Mouse (Mus musculus): ENCODE data around the gene Sema4d. TPM values are rescaled to one million over a fixed set of nuclear protein-coding genes. Genes with fewer than 3 reads are reported as not detected.

The Sema4d gene
- polyA plus RNA-seq, 1 experiment from 2014 or later = 5.9 TPM

- no peaks in the 10 kb centered on the region for H3K9me3 ChIP-seq
- H3K4me1 ChIP-seq (replicated peaks) = peaks cover 30% of the 10 kb centered on the region
- H3K27me3 ChIP-seq (ENCODE audit: insufficient read depth, poor library complexity, severe bottlenecking) = no peaks in the 10 kb centered on the region
- WGBS = 58% methylated on average over 6 of the region's 6 CpGs
- H3K36me3 ChIP-seq = no peaks in the 10 kb centered on the region
- H3K4me3 ChIP-seq = no peak overlapping the region
- DNase-seq (ENCODE audit: low spot score) = no peak
- H3K27ac ChIP-seq = peak overlapping the region; percentile 54
These were observed 55.5 kb downstream of the Sema4d start for GRCm38 (mm10) chr13:51737949-51738513.

- no peaks in the 10 kb centered on the region for H3K9me3 ChIP-seq
- DNase-seq (ENCODE audit: low spot score) = no peak
- WGBS = 76% methylated on average over 20 of the region's 20 CpGs
- no peaks in the 10 kb centered on the region for H3K27me3 ChIP-seq (ENCODE audit: insufficient read depth, poor library complexity, severe bottlenecking)
- peaks cover 33% of the 10 kb centered on the region for H3K4me1 ChIP-seq (replicated peaks)
- no peaks in the 10 kb centered on the region for H3K36me3 ChIP-seq
- peak overlapping the region; percentile 54 for H3K27ac ChIP-seq
- no peak overlapping the region for H3K4me3 ChIP-seq
These were observed 56.3 kb downstream of the Sema4d start for GRCm38 (mm10) chr13:51737033-51737948.

GRCm38 (mm10) chr13:51736007-51736911 lies 57.3 kb downstream of the Sema4d start:
- H3K27ac ChIP-seq = peak overlapping the region; percentile 23; the same call in 1 of the 2 replicates
- DNase-seq (ENCODE audit: low spot score) = no peak
- H3K9me3 ChIP-seq = no peaks in the 10 kb centered on the region
- H3K36me3 ChIP-seq = no peaks in the 10 kb centered on the region
- no peak overlapping the region for H3K4me3 ChIP-seq
- peaks cover 43% of the 10 kb centered on the region for H3K4me1 ChIP-seq (replicated peaks)
- 87% methylated on average over 13 of the region's 13 CpGs for WGBS
- H3K27me3 ChIP-seq (ENCODE audit: insufficient read depth, poor library complexity, severe bottlenecking) = no peaks in the 10 kb centered on the region; the same call in 1 of the 2 replicates

- Histone ChIP-seq H3K27ac (no peak overlapping the region), H3K9me3 (no peaks in the 10 kb centered on the region), H3K4me1 (replicated peaks) (peaks cover 58% of the 10 kb centered on the region), H3K4me3 (no peak overlapping the region), H3K27me3 (ENCODE audit: insufficient read depth, poor library complexity, severe bottlenecking) (no peaks in the 10 kb centered on the region; the same call in 1 of the 2 replicates), H3K36me3 (no peaks in the 10 kb centered on the region)
- WGBS = 85% methylated on average over 4 of the region's 4 CpGs
- DNase-seq (ENCODE audit: low spot score) = no peak
These were observed 59.0 kb downstream of the Sema4d start for GRCm38 (mm10) chr13:51734556-51734955.

- Histone ChIP-seq H3K4me1 (replicated peaks) (peaks cover 61% of the 10 kb centered on the region), H3K27ac (peak overlapping the region; percentile 73), H3K36me3 (no peaks in the 10 kb centered on the region), H3K27me3 (ENCODE audit: insufficient read depth, poor library complexity, severe bottlenecking) (no peaks in the 10 kb centered on the region; the same call in 1 of the 2 replicates), H3K4me3 (no peak overlapping the region), H3K9me3 (no peaks in the 10 kb centered on the region)
- 62% methylated on average over 14 of the region's 14 CpGs for WGBS
- no peak for DNase-seq (ENCODE audit: low spot score)
These were observed 61.4 kb downstream of the Sema4d start for GRCm38 (mm10) chr13:51732097-51732664.

GRCm38 (mm10) chr13:51731474-51731873 lies 62.1 kb downstream of the Sema4d start:
- peaks cover 59% of the 10 kb centered on the region for H3K4me1 ChIP-seq (replicated peaks)
- peak overlapping the region; percentile 73 for H3K27ac ChIP-seq
- no peak overlapping the region for H3K4me3 ChIP-seq
- H3K27me3 ChIP-seq (ENCODE audit: insufficient read depth, poor library complexity, severe bottlenecking) = no peaks in the 10 kb centered on the region; the same call in 1 of the 2 replicates
- H3K9me3 ChIP-seq = no peaks in the 10 kb centered on the region
- WGBS = 88% methylated on average over 7 of the region's 7 CpGs
- no peaks in the 10 kb centered on the region for H3K36me3 ChIP-seq
- no peak for DNase-seq (ENCODE audit: low spot score)

GRCm38 (mm10) chr13:51729887-51730361 lies 63.6 kb downstream of the Sema4d start:
- no peak overlapping the region for H3K4me3 ChIP-seq
- H3K4me1 ChIP-seq (replicated peaks) = peaks cover 64% of the 10 kb centered on the region
- no peaks in the 10 kb centered on the region; the same call in 1 of the 2 replicates for H3K27me3 ChIP-seq (ENCODE audit: insufficient read depth, poor library complexity, severe bottlenecking)
- no peaks in the 10 kb centered on the region for H3K9me3 ChIP-seq
- H3K36me3 ChIP-seq = no peaks in the 10 kb centered on the region
- 7% methylated on average over 4 of the region's 4 CpGs for WGBS
- peak; percentile 67 for DNase-seq (ENCODE audit: low spot score)
- H3K27ac ChIP-seq = peak overlapping the region; percentile 78

GRCm38 (mm10) chr13:51727364-51727763 lies 66.2 kb downstream of the Sema4d start:
- peak; percentile 29 for DNase-seq (ENCODE audit: low spot score)
- H3K9me3 ChIP-seq = no peaks in the 10 kb centered on the region
- H3K27me3 ChIP-seq (ENCODE audit: insufficient read depth, poor library complexity, severe bottlenecking) = no peaks in the 10 kb centered on the region; the same call in 1 of the 2 replicates
- H3K4me3 ChIP-seq = no peak overlapping the region
- 67% methylated on average over 7 of the region's 7 CpGs for WGBS
- H3K36me3 ChIP-seq = no peaks in the 10 kb centered on the region
- H3K4me1 ChIP-seq (replicated peaks) = peaks cover 63% of the 10 kb centered on the region
- 0 out of 2 replicates have a peak overlapping the region, but pooled peaks have one; percentile 50 for H3K27ac ChIP-seq

- Histone ChIP-seq H3K27ac (no peak overlapping the region), H3K36me3 (no peaks in the 10 kb centered on the region), H3K27me3 (ENCODE audit: insufficient read depth, poor library complexity, severe bottlenecking) (no peaks in the 10 kb centered on the region), H3K4me1 (replicated peaks) (peaks cover 50% of the 10 kb centered on the region), H3K4me3 (no peak overlapping the region), H3K9me3 (no peaks in the 10 kb centered on the region)
- no peak for DNase-seq (ENCODE audit: low spot score)
- WGBS = 66% methylated on average over 8 of the region's 8 CpGs
These were observed 67.5 kb downstream of the Sema4d start for GRCm38 (mm10) chr13:51725926-51726574.

- 89% methylated on average over 7 of the region's 7 CpGs for WGBS
- DNase-seq (ENCODE audit: low spot score) = no peak
- Histone ChIP-seq H3K36me3 (no peaks in the 10 kb centered on the region), H3K4me1 (replicated peaks) (peaks cover 47% of the 10 kb centered on the region), H3K27me3 (ENCODE audit: insufficient read depth, poor library complexity, severe bottlenecking) (no peaks in the 10 kb centered on the region), H3K9me3 (no peaks in the 10 kb centered on the region), H3K27ac (no peak overlapping the region), H3K4me3 (no peak overlapping the region)
These were observed 68.1 kb downstream of the Sema4d start for GRCm38 (mm10) chr13:51725446-51725845.

GRCm38 (mm10) chr13:51724566-51724965 lies 69.0 kb downstream of the Sema4d start:
- DNase-seq (ENCODE audit: low spot score) = no peak
- Histone ChIP-seq H3K27me3 (ENCODE audit: insufficient read depth, poor library complexity, severe bottlenecking) (no peaks in the 10 kb centered on the region), H3K9me3 (no peaks in the 10 kb centered on the region), H3K27ac (no peak overlapping the region), H3K36me3 (no peaks in the 10 kb centered on the region), H3K4me3 (no peak overlapping the region), H3K4me1 (replicated peaks) (peaks cover 38% of the 10 kb centered on the region)
- 85% methylated on average over 6 of the region's 6 CpGs for WGBS

Data from hindbrain, embryonic 10.5 days (tissue).